Mouse (Mus musculus) myocyte (in vitro differentiated cells): ENCODE results near the gene Tcf25. TPM values are rescaled to one million over a fixed set of nuclear protein-coding genes. Genes with fewer than 3 reads are reported as not detected.

Source experiments
- H3K27me3 ChIP-seq: one replicate; pipeline ENCODE4 v1.6.1; 2011; ENCODE audit not compliant: control insufficient read depth, insufficient read depth, insufficient read length
- H3K36me3 ChIP-seq: one replicate; pipeline ENCODE4 v1.6.1; 2011; ENCODE audit not compliant: control insufficient read depth, insufficient read depth
- H3K4me2 ChIP-seq: one replicate; pipeline ENCODE4 v1.6.1; 2011; ENCODE audit warnings: low read depth, control low read depth
- H3K4me3 ChIP-seq: one replicate; pipeline ENCODE4 v1.5.1; 2011; ENCODE audit warnings: mild to moderate bottlenecking, control low read depth, moderate library complexity
- H3K79me2 ChIP-seq: one replicate; pipeline ENCODE4 v1.6.1; 2011; ENCODE audit not compliant: control insufficient read depth, insufficient read depth
- H3ac ChIP-seq: one replicate; pipeline ENCODE4 v1.6.1; 2011; ENCODE audit not compliant: control insufficient read depth, insufficient read length
- CEBPB ChIP-seq: IDR thresholded peaks from 2 replicates; pipeline ENCODE4 v1.6.1; 2011; ENCODE audit warnings: mild to moderate bottlenecking, moderate library complexity; ENCODE audit not compliant: poor library complexity, insufficient read depth, severe bottlenecking
- E2F4 ChIP-seq: IDR thresholded peaks from one replicate; pipeline ENCODE4 v1.6.1; 2011; ENCODE audit warnings: mild to moderate bottlenecking, control low read depth, moderate library complexity; ENCODE audit not compliant: insufficient read depth
- MAX ChIP-seq: IDR thresholded peaks from one replicate; pipeline ENCODE4 v1.6.1; 2011; ENCODE audit warnings: low read depth, mild to moderate bottlenecking, control low read depth
- MYOD1 ChIP-seq, 3 experiments: IDR thresholded peaks; one replicate each; pipeline ENCODE4 v1.6.1; 2011; ENCODE audit warnings: control low read depth in 2 of 3, low read depth in 2 of 3, mild to moderate bottlenecking in 2 of 3, moderate library complexity in 1 of 3; ENCODE audit not compliant: insufficient read length in 2 of 3, control insufficient read depth in 1 of 3
- MYOG ChIP-seq, 3 experiments: IDR thresholded peaks; one replicate each; pipeline ENCODE4 v1.6.1; 2011; ENCODE audit warnings: control low read depth in 2 of 3, low read depth in 2 of 3, mild to moderate bottlenecking in 2 of 3; ENCODE audit not compliant: insufficient read length in 2 of 3, control insufficient read depth in 1 of 3, insufficient read depth in 1 of 3
- POLR2A ChIP-seq: IDR thresholded peaks from one replicate; pipeline ENCODE4 v1.6.1; 2011; ENCODE audit warnings: low read depth, mild to moderate bottlenecking, control low read depth, moderate library complexity; ENCODE audit not compliant: insufficient read length
- POLR2AphosphoS2 ChIP-seq: IDR thresholded peaks from one replicate; pipeline ENCODE4 v1.6.1; 2011; ENCODE audit warnings: low read depth, control low read depth; ENCODE audit not compliant: insufficient read length
- REST ChIP-seq: IDR thresholded peaks from one replicate; pipeline ENCODE4 v1.6.1; 2011; ENCODE audit warnings: mild to moderate bottlenecking, control low read depth, moderate library complexity; ENCODE audit not compliant: insufficient read depth, insufficient read length
- SRF ChIP-seq: IDR thresholded peaks from one replicate; pipeline ENCODE4 v1.6.1; 2011; ENCODE audit warnings: low read depth; ENCODE audit not compliant: control insufficient read depth, insufficient read length
- TCF12 ChIP-seq: IDR thresholded peaks from one replicate; pipeline ENCODE4 v1.6.1; 2011; ENCODE audit warnings: mild to moderate bottlenecking, control low read depth; ENCODE audit not compliant: poor library complexity, insufficient read depth, severe bottlenecking
- TCF3 ChIP-seq: IDR thresholded peaks from one replicate; pipeline ENCODE4 v1.6.1; 2011; ENCODE audit warnings: low read depth, control low read depth; ENCODE audit not compliant: insufficient read length
- USF1 ChIP-seq: IDR thresholded peaks from one replicate; pipeline ENCODE4 v1.6.1; 2011; ENCODE audit warnings: low read depth, mild to moderate bottlenecking, control low read depth, moderate library complexity
- polyA plus RNA-seq: library from polyadenylated mRNA; unstranded; fragments of >200 nt; fragmentation: generic; extraction: Trizol; gene quantifications from one replicate; pipeline ENCODE4 v1.2.1, GENCODE M21; 2012; ENCODE audit warnings: missing spikeins

The Tcf25 gene
- polyA plus RNA-seq, 1 experiment: 177 TPM

DNA sequence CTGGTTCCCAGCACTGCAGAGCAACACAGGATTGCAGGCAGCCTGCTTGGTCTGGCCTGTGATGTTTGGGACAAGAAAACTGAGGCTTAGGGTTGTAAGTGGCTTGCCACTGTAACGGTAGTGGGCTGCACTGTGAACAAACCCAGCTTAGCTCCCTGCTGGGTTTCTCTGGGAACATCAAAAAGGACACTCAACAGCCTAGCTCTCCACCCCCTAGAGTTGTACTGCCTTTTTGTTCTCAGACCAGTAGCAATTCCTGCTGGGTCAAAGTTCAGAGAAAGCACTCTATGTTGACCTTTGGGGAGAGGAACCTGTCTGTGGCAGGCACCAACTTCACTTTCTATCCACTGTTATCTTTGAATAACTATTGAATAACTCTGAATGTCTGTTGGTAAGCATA, 39.1 kb upstream of the Tcf25 start:
- H3K4me3 ChIP-seq: no peak overlapping the region
- TF ChIP-seq MYOG (IDR thresholded peaks at IDR 0.05; ENCODE audit: control insufficient read depth in 1 of 3, insufficient read depth in 1 of 3, insufficient read length in 2 of 3, low read depth in 2 of 3): no peak
- TF ChIP-seq CEBPB: no peak
- no peak for TF ChIP-seq TCF3
- TF ChIP-seq POLR2AphosphoS2: no peak
- no peak for TF ChIP-seq REST
- no peak for TF ChIP-seq USF1
- TF ChIP-seq POLR2A: no peak
- no peak for TF ChIP-seq E2F4
- no peak for TF ChIP-seq MYOD1 (IDR thresholded peaks at IDR 0.05; ENCODE audit: control insufficient read depth in 1 of 3, insufficient read length in 2 of 3, low read depth in 2 of 3)
- no peak for TF ChIP-seq TCF12
- no peak for TF ChIP-seq MAX
- TF ChIP-seq SRF: no peak
- no peaks in the 10 kb centered on the region for H3K79me2 ChIP-seq
- peak overlapping the region; percentile 46 for H3K4me2 ChIP-seq
- H3ac ChIP-seq: no peak overlapping the region
- H3K36me3 ChIP-seq: no peaks in the 10 kb centered on the region
- no peaks in the 10 kb centered on the region for H3K27me3 ChIP-seq

DNA sequence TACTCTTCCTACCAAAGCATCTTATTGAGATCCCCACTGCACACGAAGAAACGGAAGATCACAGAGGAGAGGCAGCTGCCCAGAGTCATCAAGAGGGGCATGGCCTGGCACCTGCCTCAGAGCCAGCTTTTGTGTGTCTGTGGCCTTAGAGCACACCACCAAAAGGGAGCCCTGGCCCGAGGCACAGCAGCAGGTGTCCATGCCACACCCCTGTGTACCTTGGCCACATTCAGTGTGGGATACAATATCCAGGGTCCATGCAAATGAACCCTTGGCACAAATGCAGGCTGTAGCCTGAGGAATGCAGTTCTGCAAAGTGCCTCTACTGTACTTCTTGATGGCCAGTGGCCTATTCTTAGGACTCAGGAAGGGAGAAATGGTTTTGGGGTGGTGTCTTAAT, 36.1 kb upstream of the Tcf25 start:
- no peaks in the 10 kb centered on the region for H3K27me3 ChIP-seq
- H3ac ChIP-seq: no peak overlapping the region
- no peak overlapping the region for H3K4me3 ChIP-seq
- H3K36me3 ChIP-seq: no peaks in the 10 kb centered on the region
- no peak overlapping the region for H3K4me2 ChIP-seq
- no peaks in the 10 kb centered on the region for H3K79me2 ChIP-seq
- TF ChIP-seq TCF12: peak; percentile 13
- TF ChIP-seq TCF3: peak; percentile 55
- TF ChIP-seq REST: no peak
- TF ChIP-seq CEBPB: no peak
- TF ChIP-seq MYOD1 (IDR thresholded peaks at IDR 0.05; ENCODE audit: control insufficient read depth in 1 of 3, insufficient read length in 2 of 3, low read depth in 2 of 3): peak; percentile 24 to 94 (median 83)
- TF ChIP-seq POLR2A: no peak
- no peak for TF ChIP-seq POLR2AphosphoS2
- no peak for TF ChIP-seq MAX
- TF ChIP-seq SRF: no peak
- no peak for TF ChIP-seq E2F4
- no peak for TF ChIP-seq USF1
- TF ChIP-seq MYOG (IDR thresholded peaks at IDR 0.05; ENCODE audit: control insufficient read depth in 1 of 3, insufficient read depth in 1 of 3, insufficient read length in 2 of 3, low read depth in 2 of 3): peak in 2 of 3 experiments; percentile 82 to 95

DNA sequence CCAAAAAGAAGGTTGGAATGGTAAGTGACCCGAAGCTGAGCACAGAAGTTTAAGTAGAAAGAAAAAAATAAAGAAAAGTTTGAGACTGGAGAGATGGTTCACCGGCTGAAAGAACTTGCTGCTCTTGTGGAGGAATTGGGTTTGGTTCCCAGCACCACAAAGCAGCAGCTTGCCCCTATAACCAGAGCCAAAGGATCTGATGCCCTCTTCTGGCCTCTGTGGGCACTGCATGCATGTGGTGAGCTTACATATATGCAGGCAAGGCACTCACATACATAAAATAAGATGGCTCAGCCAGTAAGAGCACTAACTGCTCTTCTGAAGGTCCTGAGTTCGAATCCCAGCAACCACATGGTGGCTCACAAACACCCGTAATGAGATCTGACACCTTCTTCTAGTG, 33.5 kb upstream of the Tcf25 start:
- H3ac ChIP-seq: no peak overlapping the region
- no peaks in the 10 kb centered on the region for H3K79me2 ChIP-seq
- H3K4me3 ChIP-seq: no peak overlapping the region
- H3K36me3 ChIP-seq: no peaks in the 10 kb centered on the region
- H3K4me2 ChIP-seq: no peak overlapping the region
- H3K27me3 ChIP-seq: no peaks in the 10 kb centered on the region
- TF ChIP-seq USF1: no peak

DNA sequence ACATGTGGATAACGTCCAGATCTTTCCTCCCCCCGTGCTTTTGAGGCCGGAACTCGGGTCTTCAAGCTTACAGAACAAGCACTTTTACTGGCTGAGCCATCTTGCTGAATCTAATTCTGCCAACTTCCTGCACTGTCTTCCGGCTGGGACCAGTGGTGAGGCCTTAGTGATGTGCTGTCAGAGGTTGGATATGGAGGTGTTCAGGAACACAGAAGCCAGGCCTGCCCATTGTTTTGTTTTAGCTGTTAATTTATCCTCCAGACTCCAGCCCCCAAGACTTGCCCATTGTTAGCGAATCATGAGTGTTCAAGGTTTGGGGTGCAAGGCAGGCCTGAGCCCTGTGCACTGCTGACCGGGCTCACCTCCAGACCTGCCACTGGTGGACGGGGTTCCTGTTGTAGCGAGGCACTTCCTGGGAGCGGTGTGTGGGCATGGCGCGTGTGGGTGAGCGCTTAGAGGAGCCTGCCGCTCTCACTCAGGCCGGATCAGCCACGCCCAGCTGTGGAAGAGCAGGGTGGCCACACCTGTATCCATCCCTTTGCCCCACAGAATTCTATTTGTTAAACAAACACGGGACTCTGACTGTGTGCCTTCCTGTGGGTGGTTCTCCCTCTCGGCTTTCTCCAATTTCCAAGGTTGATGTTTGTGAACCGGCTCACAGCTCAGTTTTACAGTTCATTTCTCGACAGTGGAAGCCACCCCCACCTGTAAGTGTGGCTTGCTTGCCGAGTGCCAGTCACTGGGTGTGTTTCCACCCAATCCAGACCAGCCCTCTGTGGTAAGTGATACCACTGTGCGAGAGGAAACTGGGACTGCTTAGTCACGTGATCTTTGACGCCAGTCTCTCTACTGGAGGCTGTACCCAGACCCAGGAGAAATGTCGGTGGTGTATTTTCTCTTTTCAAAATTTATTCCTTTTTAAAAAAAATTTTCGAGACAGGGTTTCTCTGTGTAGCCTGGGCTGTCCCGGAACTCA, 32.2 kb upstream of the Tcf25 start:
- TF ChIP-seq MYOG (IDR thresholded peaks at IDR 0.05; ENCODE audit: control insufficient read depth in 1 of 3, insufficient read depth in 1 of 3, insufficient read length in 2 of 3, low read depth in 2 of 3) (no peak), POLR2A (no peak), E2F4 (no peak), MYOD1 (IDR thresholded peaks at IDR 0.05; ENCODE audit: control insufficient read depth in 1 of 3, insufficient read length in 2 of 3, low read depth in 2 of 3) (no peak), POLR2AphosphoS2 (no peak), REST (no peak), TCF12 (no peak), MAX (no peak), TCF3 (no peak), SRF (no peak), USF1 (no peak), CEBPB (no peak)
- no peak overlapping the region for H3K4me3 ChIP-seq
- H3ac ChIP-seq: no peak overlapping the region
- no peak overlapping the region for H3K4me2 ChIP-seq
- H3K36me3 ChIP-seq: no peaks in the 10 kb centered on the region
- H3K79me2 ChIP-seq: no peaks in the 10 kb centered on the region
- no peaks in the 10 kb centered on the region for H3K27me3 ChIP-seq
